Mouse (Mus musculus): ENCODE measurements around the gene Mrpl58. TPM values are rescaled to one million over a fixed set of nuclear protein-coding genes. Genes with fewer than 3 reads are reported as not detected.

Gene Mrpl58
- polyA plus RNA-seq, 1 experiment from 2014 or later = 177 TPM

DNA sequence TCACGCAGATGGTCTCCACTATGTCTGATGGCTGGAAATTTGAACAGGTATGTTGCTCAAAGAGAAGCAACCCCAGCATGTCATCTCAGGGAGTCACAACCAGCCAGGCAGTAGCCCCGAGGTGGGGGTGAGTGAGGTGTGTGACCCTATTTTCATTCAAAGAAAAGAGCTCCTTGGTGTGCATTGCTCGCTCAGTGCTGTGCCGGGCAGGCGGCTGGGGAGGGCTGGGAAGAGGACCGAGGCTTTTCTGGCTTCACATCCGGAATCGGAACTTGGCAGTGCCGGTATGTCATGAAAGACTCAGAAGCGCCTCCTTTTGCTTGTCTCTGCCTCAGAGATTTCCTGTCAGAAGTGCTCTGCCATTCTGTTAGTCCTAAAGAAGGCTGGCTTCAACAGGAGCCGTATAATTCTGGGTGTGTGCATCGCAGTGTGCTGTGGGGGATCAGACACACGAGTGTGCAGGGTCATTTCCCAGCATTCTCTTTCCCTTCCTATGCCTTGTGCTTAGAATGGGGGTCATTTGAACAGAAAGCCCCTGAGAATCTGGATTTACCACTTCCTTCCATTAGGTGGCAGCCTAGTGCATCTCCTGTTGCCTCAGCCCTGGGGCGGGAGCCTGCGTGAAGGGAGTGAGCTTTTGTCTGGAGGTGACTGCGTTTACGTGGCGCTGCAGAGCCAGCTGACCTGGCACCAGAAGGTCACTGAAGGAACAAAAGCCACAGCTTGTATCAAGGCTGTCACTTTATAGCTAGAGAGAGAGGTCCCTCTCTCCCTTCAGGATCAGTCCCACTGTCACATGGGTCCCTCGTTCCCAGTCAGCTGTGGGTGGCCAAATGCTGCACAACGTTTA, 24.2 kb downstream of the Mrpl58 start:
- no peaks in the 10 kb centered on the region for H3K27me3 ChIP-seq (ENCODE audit: control insufficient read depth, insufficient read depth, low read length)
- no peak overlapping the region for H3K4me3 ChIP-seq (ENCODE audit: low read depth, low read length)
- H3K4me1 ChIP-seq (ENCODE audit: control insufficient read depth, insufficient read depth, low read length) = peaks cover 9% of the 10 kb centered on the region; the same call in 1 of the 2 replicates
- H3K9ac ChIP-seq (ENCODE audit: low read depth, low read length) = peak overlapping the region; percentile 44; the same call in 1 of the 2 replicates
- ATAC-seq (replicated peaks; ENCODE audit: insufficient number of reproducible peaks, low FRiP score, low TSS enrichment) = peak; percentile 57; the same call in 1 of the 2 replicates
- 38% methylated on average over 20 of the region's 20 CpGs for WGBS (ENCODE audit: insufficient replicate concordance)
- peak overlapping the region; percentile 54 for H3K27ac ChIP-seq (ENCODE audit: low read depth, low read length)
- peak overlapping the region; percentile 35; the same call in 1 of the 2 replicates for H3K4me2 ChIP-seq
- H3K9me3 ChIP-seq (replicated peaks; ENCODE audit: control insufficient read depth, low read length) = no peaks in the 10 kb centered on the region
- H3K36me3 ChIP-seq (ENCODE audit: control insufficient read depth, insufficient read depth, low read length) = peaks cover 18% of the 10 kb centered on the region; the same call in 1 of the 2 replicates

- H3K36me3 ChIP-seq (ENCODE audit: control insufficient read depth, insufficient read depth, low read length) = peaks cover 18% of the 10 kb centered on the region; the same call in 1 of the 2 replicates
- 85% methylated on average over 7 of the region's 7 CpGs for WGBS (ENCODE audit: insufficient replicate concordance)
- no peak overlapping the region for H3K27ac ChIP-seq (ENCODE audit: low read depth, low read length)
- H3K27me3 ChIP-seq (ENCODE audit: control insufficient read depth, insufficient read depth, low read length) = no peaks in the 10 kb centered on the region
- H3K9me3 ChIP-seq (replicated peaks; ENCODE audit: control insufficient read depth, low read length) = no peaks in the 10 kb centered on the region
- no peak overlapping the region for H3K4me2 ChIP-seq
- no peak overlapping the region for H3K9ac ChIP-seq (ENCODE audit: low read depth, low read length)
- ATAC-seq (replicated peaks; ENCODE audit: insufficient number of reproducible peaks, low FRiP score, low TSS enrichment) = no peak
- no peak overlapping the region for H3K4me3 ChIP-seq (ENCODE audit: low read depth, low read length)
- H3K4me1 ChIP-seq (ENCODE audit: control insufficient read depth, insufficient read depth, low read length) = peaks cover 9% of the 10 kb centered on the region; the same call in 1 of the 2 replicates
These were observed 25.8 kb downstream of the Mrpl58 start for GRCm38 (mm10) chr11:115429307-115429706.

GRCm38 (mm10) chr11:115430561-115430960, 27.0 kb downstream of the Mrpl58 start:
- peaks cover 18% of the 10 kb centered on the region; the same call in 1 of the 2 replicates for H3K36me3 ChIP-seq (ENCODE audit: control insufficient read depth, insufficient read depth, low read length)
- ATAC-seq (replicated peaks; ENCODE audit: insufficient number of reproducible peaks, low FRiP score, low TSS enrichment) = no peak
- WGBS (ENCODE audit: insufficient replicate concordance) = 92% methylated on average over 6 of the region's 6 CpGs

DNA sequence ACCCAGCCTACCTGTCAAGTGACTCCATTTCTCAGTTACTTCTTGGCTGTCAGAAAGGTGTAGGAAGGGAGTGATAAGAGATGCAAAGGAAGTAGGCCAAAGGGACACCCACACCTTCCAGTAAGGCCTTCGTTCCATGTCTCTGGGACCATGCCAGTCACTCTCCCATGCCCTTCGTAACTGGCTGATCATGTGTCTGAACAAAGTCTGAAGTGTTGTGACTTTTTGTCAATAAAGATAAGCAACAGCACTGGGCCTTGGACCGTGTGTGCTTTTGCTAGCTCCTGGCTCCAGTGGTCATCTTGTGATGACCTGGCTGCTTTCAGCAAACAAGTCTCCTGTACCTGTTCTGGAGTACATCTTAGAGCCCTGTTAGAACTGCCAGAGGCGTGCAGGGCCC, 29.3 kb downstream of the Mrpl58 start:
- Histone ChIP-seq H3K4me1 (ENCODE audit: control insufficient read depth, insufficient read depth, low read length) (peaks cover 14% of the 10 kb centered on the region), H3K27me3 (ENCODE audit: control insufficient read depth, insufficient read depth, low read length) (no peaks in the 10 kb centered on the region), H3K4me3 (ENCODE audit: low read depth, low read length) (no peak overlapping the region), H3K9me3 (replicated peaks; ENCODE audit: control insufficient read depth, low read length) (no peaks in the 10 kb centered on the region), H3K36me3 (ENCODE audit: control insufficient read depth, insufficient read depth, low read length) (peaks cover 15% of the 10 kb centered on the region; the same call in 1 of the 2 replicates), H3K27ac (ENCODE audit: low read depth, low read length) (no peak overlapping the region), H3K9ac (ENCODE audit: low read depth, low read length) (no peak overlapping the region), H3K4me2 (no peak overlapping the region)
- no peak for ATAC-seq (replicated peaks; ENCODE audit: insufficient number of reproducible peaks, low FRiP score, low TSS enrichment)
- WGBS (ENCODE audit: insufficient replicate concordance) = 71% methylated on average over 4 of the region's 4 CpGs

More at GRCm38 (mm10) chr11:115430561-115430960, 27.0 kb downstream of the Mrpl58 start:
- no peak overlapping the region for H3K4me3 ChIP-seq (ENCODE audit: low read depth, low read length)
- H3K27me3 ChIP-seq (ENCODE audit: control insufficient read depth, insufficient read depth, low read length) = no peaks in the 10 kb centered on the region
- H3K4me2 ChIP-seq = no peak overlapping the region
- H3K9ac ChIP-seq (ENCODE audit: low read depth, low read length) = no peak overlapping the region
- no peak overlapping the region for H3K27ac ChIP-seq (ENCODE audit: low read depth, low read length)
- H3K9me3 ChIP-seq (replicated peaks; ENCODE audit: control insufficient read depth, low read length) = no peaks in the 10 kb centered on the region
- peaks cover 12% of the 10 kb centered on the region for H3K4me1 ChIP-seq (ENCODE audit: control insufficient read depth, insufficient read depth, low read length)

- ATAC-seq (replicated peaks; ENCODE audit: insufficient number of reproducible peaks, low FRiP score, low TSS enrichment) = no peak
- WGBS (ENCODE audit: insufficient replicate concordance) = 78% methylated on average over 6 of the region's 6 CpGs
These were observed 29.8 kb downstream of the Mrpl58 start for GRCm38 (mm10) chr11:115433342-115433741.

DNA sequence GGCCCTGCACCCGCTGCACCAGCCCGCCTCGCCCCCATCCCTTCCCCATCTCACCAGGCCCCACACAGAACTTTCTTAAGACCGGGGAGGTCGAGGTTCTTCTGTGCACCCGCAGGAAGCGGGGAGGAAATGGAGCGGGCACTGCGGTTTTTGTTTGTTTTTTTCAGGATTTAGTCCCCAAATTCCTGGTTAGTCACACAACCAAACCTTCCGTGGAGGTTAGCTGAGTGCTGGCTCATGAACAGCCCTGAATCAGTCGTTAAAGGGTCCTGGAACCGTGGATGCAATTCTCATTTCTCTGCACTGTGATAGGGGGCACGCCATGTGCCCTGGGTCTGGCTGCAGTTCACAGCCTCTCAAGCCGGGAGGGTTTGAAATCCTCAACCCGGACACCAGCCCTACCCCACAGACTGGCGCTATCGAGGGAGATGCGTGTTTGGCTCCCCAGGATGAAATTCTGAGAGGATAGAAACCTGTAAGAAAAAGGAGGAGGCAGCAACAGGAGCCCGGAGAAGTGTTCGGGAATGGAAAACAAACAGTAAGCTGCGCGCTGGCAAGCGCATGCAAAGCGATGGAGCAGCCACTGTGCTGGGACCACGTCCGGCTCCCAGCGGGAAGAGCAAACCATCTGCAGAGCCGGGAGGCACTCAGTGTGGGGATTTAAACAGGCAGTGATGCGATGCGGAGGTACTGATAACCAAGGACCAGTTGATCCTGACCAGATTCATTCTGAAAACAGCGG, 32.2 kb downstream of the Mrpl58 start:
- Histone ChIP-seq H3K9ac (ENCODE audit: low read depth, low read length) (peak overlapping the region; percentile 61), H3K4me3 (ENCODE audit: low read depth, low read length) (peak overlapping the region; percentile 38), H3K27me3 (ENCODE audit: control insufficient read depth, insufficient read depth, low read length) (no peaks in the 10 kb centered on the region), H3K4me1 (ENCODE audit: control insufficient read depth, insufficient read depth, low read length) (peaks cover 9% of the 10 kb centered on the region), H3K9me3 (replicated peaks; ENCODE audit: control insufficient read depth, low read length) (peaks cover 4% of the 10 kb centered on the region; the same call in 1 of the 2 replicates), H3K36me3 (ENCODE audit: control insufficient read depth, insufficient read depth, low read length) (peaks cover 6% of the 10 kb centered on the region; the same call in 1 of the 2 replicates), H3K4me2 (peak overlapping the region; percentile 71), H3K27ac (ENCODE audit: low read depth, low read length) (no peak overlapping the region)
- WGBS (ENCODE audit: insufficient replicate concordance) = 6% methylated on average over 31 of the region's 31 CpGs
- ATAC-seq (replicated peaks; ENCODE audit: insufficient number of reproducible peaks, low FRiP score, low TSS enrichment) = no peak

More at GRCm38 (mm10) chr11:115433342-115433741, 29.8 kb downstream of the Mrpl58 start:
- Histone ChIP-seq H3K36me3 (ENCODE audit: control insufficient read depth, insufficient read depth, low read length) (peaks cover 15% of the 10 kb centered on the region; the same call in 1 of the 2 replicates), H3K9me3 (replicated peaks; ENCODE audit: control insufficient read depth, low read length) (no peaks in the 10 kb centered on the region), H3K27ac (ENCODE audit: low read depth, low read length) (no peak overlapping the region), H3K4me1 (ENCODE audit: control insufficient read depth, insufficient read depth, low read length) (peaks cover 9% of the 10 kb centered on the region), H3K9ac (ENCODE audit: low read depth, low read length) (no peak overlapping the region), H3K27me3 (ENCODE audit: control insufficient read depth, insufficient read depth, low read length) (no peaks in the 10 kb centered on the region), H3K4me3 (ENCODE audit: low read depth, low read length) (no peak overlapping the region), H3K4me2 (no peak overlapping the region)

- Histone ChIP-seq H3K4me1 (ENCODE audit: control insufficient read depth, insufficient read depth, low read length) (peaks cover 9% of the 10 kb centered on the region), H3K9me3 (replicated peaks; ENCODE audit: control insufficient read depth, low read length) (peaks cover 4% of the 10 kb centered on the region; the same call in 1 of the 2 replicates), H3K27me3 (ENCODE audit: control insufficient read depth, insufficient read depth, low read length) (no peaks in the 10 kb centered on the region), H3K36me3 (ENCODE audit: control insufficient read depth, insufficient read depth, low read length) (no peaks in the 10 kb centered on the region; the same call in 1 of the 2 replicates), H3K4me2 (no peak overlapping the region), H3K27ac (ENCODE audit: low read depth, low read length) (no peak overlapping the region), H3K4me3 (ENCODE audit: low read depth, low read length) (no peak overlapping the region), H3K9ac (ENCODE audit: low read depth, low read length) (no peak overlapping the region)
- no peak for ATAC-seq (replicated peaks; ENCODE audit: insufficient number of reproducible peaks, low FRiP score, low TSS enrichment)
- WGBS (ENCODE audit: insufficient replicate concordance) = 73% methylated on average over 5 of the region's 5 CpGs
These were observed 34.1 kb downstream of the Mrpl58 start for GRCm38 (mm10) chr11:115437571-115438122.

- Histone ChIP-seq H3K9me3 (replicated peaks; ENCODE audit: control insufficient read depth, low read length) (peaks cover 4% of the 10 kb centered on the region; the same call in 1 of the 2 replicates), H3K27me3 (ENCODE audit: control insufficient read depth, insufficient read depth, low read length) (no peaks in the 10 kb centered on the region), H3K4me3 (ENCODE audit: low read depth, low read length) (no peak overlapping the region), H3K9ac (ENCODE audit: low read depth, low read length) (no peak overlapping the region), H3K4me2 (no peak overlapping the region), H3K36me3 (ENCODE audit: control insufficient read depth, insufficient read depth, low read length) (no peaks in the 10 kb centered on the region), H3K4me1 (ENCODE audit: control insufficient read depth, insufficient read depth, low read length) (peaks cover 9% of the 10 kb centered on the region), H3K27ac (ENCODE audit: low read depth, low read length) (no peak overlapping the region)
- WGBS (ENCODE audit: insufficient replicate concordance) = 76% methylated on average over 3 of the region's 3 CpGs
- no peak for ATAC-seq (replicated peaks; ENCODE audit: insufficient number of reproducible peaks, low FRiP score, low TSS enrichment)
These were observed 35.8 kb downstream of the Mrpl58 start for GRCm38 (mm10) chr11:115439326-115439725.

All from heart, embryonic 11.5 days (tissue).